Mouse (Mus musculus): Measurements from ENCODE around the gene Cchcr1. TPM values are rescaled to one million over a fixed set of nuclear protein-coding genes. Genes with fewer than 3 reads are reported as not detected.
"Not testable (repeated sequence)": the region's sequence is repeated elsewhere in the genome, so short reads cannot be mapped to it uniquely, and the experiment has no call there.

Gene Cchcr1
- polyA plus RNA-seq, 1 experiment, result 13.4 TPM

- not testable (repeated sequence) for H3K4me1 ChIP-seq (ENCODE audit: control insufficient read depth, insufficient read depth, low read length); H3K9me3 ChIP-seq (replicated peaks; ENCODE audit: control insufficient read depth, insufficient read depth, low read length, poor library complexity, severe bottlenecking); H3K27me3 ChIP-seq (ENCODE audit: control insufficient read depth, insufficient read depth, low read length, poor library complexity, severe bottlenecking)
- Histone ChIP-seq H3K36me3 (ENCODE audit: control insufficient read depth, insufficient read depth, low read length, poor library complexity, severe bottlenecking) (peaks cover 28% of the 10 kb centered on the region), H3K4me3 (ENCODE audit: low read depth, low read length) (peak overlapping the region; percentile 97), H3K27ac (ENCODE audit: insufficient read depth, low read length) (peak overlapping the region; percentile 88), H3K9ac (ENCODE audit: low read depth, poor library complexity, severe bottlenecking) (peak overlapping the region; percentile 75)
- peak; percentile 12 for TF ChIP-seq CTCF (IDR thresholded peaks at IDR 0.05; ENCODE audit: low read depth, low read length)
These were observed 8.6 kb upstream of the Cchcr1 start for GRCm38 (mm10) chr17:35508279-35508678.

GRCm38 (mm10) chr17:35509284-35509683 lies 7.6 kb upstream of the Cchcr1 start:
- Histone ChIP-seq H3K36me3 (ENCODE audit: control insufficient read depth, insufficient read depth, low read length, poor library complexity, severe bottlenecking) (peaks cover 31% of the 10 kb centered on the region), H3K4me3 (ENCODE audit: low read depth, low read length) (peak overlapping the region; percentile 53), H3K4me1 (ENCODE audit: control insufficient read depth, insufficient read depth, low read length) (no peaks in the 10 kb centered on the region), H3K27ac (ENCODE audit: insufficient read depth, low read length) (peak overlapping the region; percentile 88), H3K9ac (ENCODE audit: low read depth, poor library complexity, severe bottlenecking) (peak overlapping the region; percentile 46), H3K27me3 (ENCODE audit: control insufficient read depth, insufficient read depth, low read length, poor library complexity, severe bottlenecking) (no peaks in the 10 kb centered on the region), H3K9me3 (replicated peaks; ENCODE audit: control insufficient read depth, insufficient read depth, low read length, poor library complexity, severe bottlenecking) (no peaks in the 10 kb centered on the region)
- TF ChIP-seq EP300 (IDR thresholded peaks at IDR 0.05; ENCODE audit: insufficient read depth, low read depth, low read length) (peak; percentile 93), POLR2A (IDR thresholded peaks at IDR 0.05; ENCODE audit: insufficient read depth, low read length) (no peak), CTCF (IDR thresholded peaks at IDR 0.05; ENCODE audit: low read depth, low read length) (peak; percentile 67)

GRCm38 (mm10) chr17:35512916-35513626 lies 3.8 kb upstream of the Cchcr1 start:
- TF ChIP-seq EP300 (IDR thresholded peaks at IDR 0.05; ENCODE audit: insufficient read depth, low read depth, low read length), result no peak
- peak; percentile 24 for TF ChIP-seq CTCF (IDR thresholded peaks at IDR 0.05; ENCODE audit: low read depth, low read length)
- TF ChIP-seq POLR2A (IDR thresholded peaks at IDR 0.05; ENCODE audit: insufficient read depth, low read length), result no peak
- H3K9ac ChIP-seq (ENCODE audit: low read depth, poor library complexity, severe bottlenecking), result no peak overlapping the region
- no peaks in the 10 kb centered on the region for H3K4me1 ChIP-seq (ENCODE audit: control insufficient read depth, insufficient read depth, low read length)
- H3K27me3 ChIP-seq (ENCODE audit: control insufficient read depth, insufficient read depth, low read length, poor library complexity, severe bottlenecking), result no peaks in the 10 kb centered on the region
- no peak overlapping the region for H3K4me3 ChIP-seq (ENCODE audit: low read depth, low read length)
- H3K27ac ChIP-seq (ENCODE audit: insufficient read depth, low read length), result peak overlapping the region; percentile 47
- H3K9me3 ChIP-seq (replicated peaks; ENCODE audit: control insufficient read depth, insufficient read depth, low read length, poor library complexity, severe bottlenecking), result no peaks in the 10 kb centered on the region
- peaks cover 31% of the 10 kb centered on the region for H3K36me3 ChIP-seq (ENCODE audit: control insufficient read depth, insufficient read depth, low read length, poor library complexity, severe bottlenecking)

GRCm38 (mm10) chr17:35513886-35514285 lies 3.0 kb upstream of the Cchcr1 start:
- Histone ChIP-seq H3K27me3 (ENCODE audit: control insufficient read depth, insufficient read depth, low read length, poor library complexity, severe bottlenecking) (no peaks in the 10 kb centered on the region), H3K4me3 (ENCODE audit: low read depth, low read length) (no peak overlapping the region), H3K27ac (ENCODE audit: insufficient read depth, low read length) (0 out of 2 replicates have a peak overlapping the region, but pooled peaks have one; percentile 47), H3K4me1 (ENCODE audit: control insufficient read depth, insufficient read depth, low read length) (no peaks in the 10 kb centered on the region), H3K36me3 (ENCODE audit: control insufficient read depth, insufficient read depth, low read length, poor library complexity, severe bottlenecking) (peaks cover 27% of the 10 kb centered on the region), H3K9ac (ENCODE audit: low read depth, poor library complexity, severe bottlenecking) (no peak overlapping the region), H3K9me3 (replicated peaks; ENCODE audit: control insufficient read depth, insufficient read depth, low read length, poor library complexity, severe bottlenecking) (no peaks in the 10 kb centered on the region)
- no peak for TF ChIP-seq EP300 (IDR thresholded peaks at IDR 0.05; ENCODE audit: insufficient read depth, low read depth, low read length)
- TF ChIP-seq POLR2A (IDR thresholded peaks at IDR 0.05; ENCODE audit: insufficient read depth, low read length), result no peak
- peak; percentile 70 for TF ChIP-seq CTCF (IDR thresholded peaks at IDR 0.05; ENCODE audit: low read depth, low read length)

GRCm38 (mm10) chr17:35514756-35515155 lies 2.1 kb upstream of the Cchcr1 start:
- Histone ChIP-seq H3K36me3 (ENCODE audit: control insufficient read depth, insufficient read depth, low read length, poor library complexity, severe bottlenecking) (peaks cover 26% of the 10 kb centered on the region), H3K9me3 (replicated peaks; ENCODE audit: control insufficient read depth, insufficient read depth, low read length, poor library complexity, severe bottlenecking) (no peaks in the 10 kb centered on the region), H3K4me1 (ENCODE audit: control insufficient read depth, insufficient read depth, low read length) (no peaks in the 10 kb centered on the region), H3K9ac (ENCODE audit: low read depth, poor library complexity, severe bottlenecking) (peak overlapping the region; percentile 10; the same call in 1 of the 2 replicates), H3K27ac (ENCODE audit: insufficient read depth, low read length) (no peak overlapping the region), H3K4me3 (ENCODE audit: low read depth, low read length) (no peak overlapping the region), H3K27me3 (ENCODE audit: control insufficient read depth, insufficient read depth, low read length, poor library complexity, severe bottlenecking) (no peaks in the 10 kb centered on the region)
- TF ChIP-seq EP300 (IDR thresholded peaks at IDR 0.05; ENCODE audit: insufficient read depth, low read depth, low read length) (no peak), POLR2A (IDR thresholded peaks at IDR 0.05; ENCODE audit: insufficient read depth, low read length) (no peak), CTCF (IDR thresholded peaks at IDR 0.05; ENCODE audit: low read depth, low read length) (no peak)

- Histone ChIP-seq H3K27me3 (ENCODE audit: control insufficient read depth, insufficient read depth, low read length, poor library complexity, severe bottlenecking) (no peaks in the 10 kb centered on the region), H3K4me1 (ENCODE audit: control insufficient read depth, insufficient read depth, low read length) (peaks cover 2% of the 10 kb centered on the region), H3K4me3 (ENCODE audit: low read depth, low read length) (peak overlapping the region; percentile 59), H3K9me3 (replicated peaks; ENCODE audit: control insufficient read depth, insufficient read depth, low read length, poor library complexity, severe bottlenecking) (no peaks in the 10 kb centered on the region), H3K9ac (ENCODE audit: low read depth, poor library complexity, severe bottlenecking) (peak overlapping the region; percentile 40), H3K27ac (ENCODE audit: insufficient read depth, low read length) (no peak overlapping the region), H3K36me3 (ENCODE audit: control insufficient read depth, insufficient read depth, low read length, poor library complexity, severe bottlenecking) (peaks cover 22% of the 10 kb centered on the region)
- TF ChIP-seq POLR2A (IDR thresholded peaks at IDR 0.05; ENCODE audit: insufficient read depth, low read length) (no peak), EP300 (IDR thresholded peaks at IDR 0.05; ENCODE audit: insufficient read depth, low read depth, low read length) (no peak), CTCF (IDR thresholded peaks at IDR 0.05; ENCODE audit: low read depth, low read length) (no peak)
These were observed 824 bp upstream of the Cchcr1 start for GRCm38 (mm10) chr17:35515911-35516640.

All from ES-Bruce4 (cell line).